Mouse (Mus musculus) 3134 (cell line): ENCODE measurements around the gene Trp73.
A peak's percentile ranks its signal among the peaks of the same experiment; 100 is the strongest.

ENCODE experiments used
- DNase-seq: peaks from one replicate; pipeline ENCODE4 v3.0.0-alpha.2; 2011; ENCODE audit warnings: low spot score; ENCODE audit not compliant: insufficient read length; ENCODE audit errors: extremely low read depth

The Trp73 gene

GRCm38 (mm10) chr4:154140182-154140212 is at the start of gene Trp73:
Gene Trp73 (minus strand): TSS chr4:154140208.
- no peak for DNase-seq

- no peak for DNase-seq
Measured at GRCm38 (mm10) chr4:154188948-154189347, 48.9 kb upstream of the Trp73 start.

DNA sequence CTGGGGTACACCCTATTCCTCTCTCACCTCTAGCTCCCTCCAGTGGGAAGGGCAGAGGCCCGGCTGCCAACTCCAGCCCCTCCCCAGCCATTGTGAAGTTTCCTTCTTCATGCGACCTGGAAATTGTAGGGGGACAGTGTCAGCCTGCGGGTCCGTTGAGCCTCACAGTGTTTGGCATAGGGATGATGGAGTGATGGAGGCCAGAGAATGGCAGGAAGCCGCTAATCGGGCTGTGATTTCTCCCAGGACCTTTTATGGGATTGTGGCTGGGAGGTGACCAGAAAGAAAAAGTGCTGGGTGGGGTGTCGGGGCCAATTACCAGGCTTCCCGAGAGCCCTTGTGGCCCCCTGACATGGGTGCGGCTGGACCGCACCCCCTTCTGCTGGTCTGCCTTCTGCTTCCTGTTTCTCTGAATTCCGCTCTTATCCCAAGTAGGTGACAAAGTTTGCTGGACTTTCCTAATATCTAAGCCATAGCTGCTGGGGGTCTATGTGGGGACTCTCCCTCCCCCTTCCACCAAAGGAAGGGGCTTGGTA is 46.1 kb upstream of the Trp73 start:
- no peak for DNase-seq

DNA sequence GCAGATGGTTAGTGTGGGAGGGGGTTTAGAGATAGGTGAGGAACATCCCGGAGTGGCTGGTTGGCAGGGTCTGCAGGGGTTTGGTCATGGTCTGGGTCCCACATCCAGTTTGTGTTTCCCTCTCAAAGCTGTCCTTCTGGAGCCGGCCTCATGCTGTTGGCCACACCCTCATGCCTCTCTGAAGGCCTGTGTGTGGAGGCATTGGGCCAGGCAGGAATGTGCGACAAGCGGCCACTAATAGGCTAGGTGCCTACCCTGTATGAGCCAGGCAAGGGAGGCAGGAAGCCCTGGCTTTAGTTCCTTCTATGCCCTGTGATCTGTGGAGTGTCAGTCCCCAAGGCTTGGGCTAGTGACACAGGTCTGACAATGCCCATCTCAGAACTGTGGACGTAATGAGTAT is 45.0 kb upstream of the Trp73 start:
- DNase-seq, result no peak

DNA sequence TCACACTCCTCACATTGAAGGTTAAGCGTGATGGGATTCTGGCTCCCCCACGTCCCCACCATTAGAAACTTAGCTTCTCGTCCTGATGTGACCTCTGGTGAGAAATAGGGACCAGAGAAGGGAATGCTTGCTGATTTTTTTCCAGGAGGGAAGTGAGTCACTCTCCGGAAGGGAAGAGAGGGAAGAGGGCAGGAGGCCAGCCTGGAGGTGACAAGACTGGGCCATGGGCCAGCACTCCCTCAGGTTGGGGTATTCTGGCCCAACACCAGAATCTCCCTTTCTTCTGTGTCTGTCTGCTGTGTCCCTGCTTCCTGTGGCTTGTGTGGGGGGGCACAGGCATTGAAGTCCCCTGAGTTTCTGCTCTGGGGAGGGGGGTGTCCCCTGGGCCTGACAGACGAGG is 43.6 kb upstream of the Trp73 start:
- DNase-seq, result no peak

GRCm38 (mm10) chr4:154181001-154181400 is 41.0 kb upstream of the Trp73 start:
- DNase-seq, result no peak

DNA sequence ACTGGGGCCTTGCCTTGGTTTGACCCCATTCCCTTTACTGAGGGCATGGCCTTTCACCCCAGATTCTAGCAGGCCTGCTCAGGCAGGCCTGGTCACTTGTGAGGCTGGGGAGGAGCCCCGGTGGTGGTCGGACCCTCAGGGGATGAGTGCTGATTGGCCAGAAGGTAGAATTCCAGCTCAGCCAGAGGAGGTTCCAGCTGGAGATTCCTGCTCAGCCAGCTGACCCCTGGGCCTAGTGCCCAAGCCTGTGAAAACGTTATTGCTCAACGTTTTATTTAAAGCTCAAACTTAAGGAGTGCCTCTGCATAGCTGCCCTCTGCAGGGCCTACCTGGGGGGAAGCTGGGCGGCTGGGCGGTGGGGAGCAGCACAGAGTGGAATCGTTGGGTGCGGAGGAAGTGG is 37.2 kb upstream of the Trp73 start:
- DNase-seq, result no peak

GRCm38 (mm10) chr4:154171931-154172604 is 32.1 kb upstream of the Trp73 start:
- no peak for DNase-seq

DNA sequence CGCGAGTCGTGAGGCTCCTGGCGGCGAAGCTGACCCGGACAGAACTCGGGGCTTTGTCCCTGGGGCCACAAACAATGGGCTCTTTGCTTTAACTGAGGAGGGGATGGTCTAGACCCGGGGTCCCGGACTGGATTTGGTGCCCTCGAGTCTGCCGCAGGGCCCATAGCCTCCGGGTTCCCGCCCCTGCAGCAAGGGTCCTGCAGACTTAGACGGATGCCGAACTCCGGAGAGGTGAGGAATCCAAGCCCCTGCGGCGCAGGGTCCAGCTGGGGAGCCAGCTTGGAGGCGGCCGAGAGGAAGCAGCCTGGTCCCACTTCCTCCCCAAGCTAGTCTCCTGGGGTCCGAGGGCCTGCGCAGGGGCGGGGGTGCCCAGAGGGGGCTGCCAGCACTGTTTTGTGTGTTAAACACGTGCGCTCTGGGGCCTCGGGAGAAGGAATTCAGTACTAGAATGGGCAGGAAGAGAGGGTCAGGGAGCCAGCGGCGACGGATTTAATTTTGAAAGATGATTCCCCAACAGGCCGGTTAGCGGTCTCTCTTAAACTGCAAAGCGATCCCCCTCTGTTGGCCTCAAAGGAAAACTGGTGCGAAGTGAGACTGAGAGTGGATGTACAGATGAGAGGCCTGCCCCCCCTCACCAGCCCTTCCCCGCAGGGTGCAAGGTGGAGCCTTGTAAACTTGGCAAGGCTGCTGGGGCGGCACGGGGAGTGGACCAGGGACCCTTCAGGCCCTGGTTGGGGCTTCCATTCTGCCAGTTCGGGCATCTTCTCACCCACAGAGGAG is 31.3 kb upstream of the Trp73 start:
- DNase-seq, result no peak

DNA sequence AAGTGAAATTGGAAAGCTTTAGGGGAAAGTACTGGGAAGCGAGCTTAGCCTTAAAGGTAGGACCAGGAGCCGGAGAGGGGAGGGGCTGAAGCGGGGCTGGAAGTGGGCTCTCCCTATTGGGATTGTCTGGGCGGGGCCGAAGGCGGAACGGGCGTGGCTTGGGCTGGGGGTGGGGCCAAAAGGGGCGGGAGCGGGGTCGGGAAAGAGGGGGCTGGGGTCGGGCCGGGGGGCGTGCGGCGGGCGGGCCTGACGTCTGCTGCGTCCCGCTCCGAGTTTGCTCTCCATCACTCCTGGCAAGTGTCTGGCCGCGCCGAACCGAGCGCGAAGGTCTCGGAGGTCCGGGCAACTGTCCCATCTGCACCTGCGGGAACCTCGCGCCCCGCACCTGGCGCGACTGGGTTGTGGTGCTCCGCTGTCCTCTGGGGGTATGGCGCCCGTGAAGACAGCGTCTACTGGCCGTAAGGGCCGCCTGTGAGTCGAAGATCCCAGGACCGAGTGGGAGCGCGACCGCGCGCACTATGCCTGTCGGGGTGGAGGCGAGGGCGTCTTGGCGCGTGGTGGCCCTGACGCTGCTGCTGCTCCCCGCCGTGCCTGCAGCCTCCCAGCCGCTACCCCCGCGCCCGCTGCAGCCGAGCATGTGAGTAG is 30.6 kb upstream of the Trp73 start, which contains the start of gene Megf6:
Megf6 (plus strand) TSS at position 225 of the 645 bp plus-strand sequence.
- DNase-seq, result no peak

GRCm38 (mm10) chr4:154170021-154170420 is 30.0 kb upstream of the Trp73 start:
- DNase-seq, result no peak

DNA sequence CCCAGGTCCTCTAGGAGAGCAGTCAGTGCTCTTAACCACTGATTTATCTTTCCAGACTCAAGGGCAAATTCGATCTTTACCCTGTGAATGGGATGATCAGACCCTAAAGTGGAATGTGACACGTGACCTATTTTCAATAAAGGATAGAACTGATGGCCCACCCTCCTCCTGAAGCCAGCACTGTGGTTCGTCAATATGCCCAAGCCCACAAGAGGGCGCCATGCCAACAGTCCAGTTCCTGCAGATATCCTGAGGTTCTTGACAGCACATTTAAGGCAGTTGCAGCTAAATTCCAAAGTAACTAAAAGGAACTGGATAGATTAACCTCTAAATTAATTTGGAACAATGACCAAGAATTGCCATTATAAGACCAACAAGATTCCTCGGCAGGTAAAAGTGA is 27.0 kb upstream of the Trp73 start:
- no peak for DNase-seq

- DNase-seq, result no peak
Measured at GRCm38 (mm10) chr4:154163296-154163695, 23.3 kb upstream of the Trp73 start.

- DNase-seq, result peak; percentile 93
Measured at GRCm38 (mm10) chr4:154160538-154161390, 20.8 kb upstream of the Trp73 start, which contains the start of gene Tprgl. Gene Tprgl (minus strand): TSS chr4:154160666.

DNA sequence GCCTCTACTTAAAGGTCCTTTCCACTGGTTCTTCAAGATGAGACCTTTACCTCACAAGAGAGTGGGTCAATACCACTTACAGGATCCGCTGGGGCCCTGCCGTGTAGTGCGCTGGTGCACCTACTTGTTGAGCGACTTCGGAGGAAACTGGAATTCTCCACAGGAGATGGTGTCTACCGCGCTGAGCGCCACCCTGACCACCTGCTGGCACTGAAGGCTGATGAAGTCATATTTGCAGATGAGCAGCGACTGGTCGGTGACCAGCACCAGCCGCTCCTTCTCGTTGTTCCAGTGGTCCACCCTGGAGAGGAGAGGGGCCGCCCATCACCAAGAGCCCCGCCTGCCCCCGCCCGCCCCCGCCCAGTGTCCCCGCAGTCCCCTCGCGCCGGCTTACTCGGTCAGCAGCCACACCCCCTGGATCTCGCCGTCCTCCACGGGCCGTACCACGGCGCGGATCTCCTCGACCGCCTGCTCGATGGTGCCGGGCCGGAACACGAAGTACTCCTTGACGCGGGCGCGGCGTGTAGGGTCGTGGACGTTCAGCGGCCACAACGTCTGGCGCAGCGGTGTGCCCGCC is 20.0 kb upstream of the Trp73 start:
- DNase-seq, result peak; percentile 46

- DNase-seq, result peak; percentile 48
Measured at GRCm38 (mm10) chr4:154159002-154159401, 19.0 kb upstream of the Trp73 start.

GRCm38 (mm10) chr4:154157970-154158662 is 18.1 kb upstream of the Trp73 start:
- DNase-seq, result no peak

DNA sequence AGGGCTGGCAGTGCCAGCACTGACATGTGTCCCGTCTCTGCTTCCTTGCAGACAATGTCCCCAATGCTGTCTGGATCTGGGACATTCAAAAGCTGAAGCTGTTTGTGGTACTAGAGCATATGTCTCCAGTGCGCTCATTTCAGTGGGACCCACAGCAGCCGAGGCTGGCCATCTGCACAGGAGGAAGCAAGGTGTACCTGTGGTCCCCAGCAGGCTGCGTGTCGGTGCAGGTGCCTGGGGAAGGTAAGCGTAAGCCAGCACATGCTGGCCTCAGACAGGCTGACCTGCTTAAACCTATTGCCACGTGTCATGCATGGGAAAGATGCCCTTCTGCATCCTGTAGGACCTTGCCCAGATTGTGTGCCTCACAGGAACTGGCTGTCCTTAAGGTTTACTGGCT is 16.0 kb upstream of the Trp73 start:
- no peak for DNase-seq

DNA sequence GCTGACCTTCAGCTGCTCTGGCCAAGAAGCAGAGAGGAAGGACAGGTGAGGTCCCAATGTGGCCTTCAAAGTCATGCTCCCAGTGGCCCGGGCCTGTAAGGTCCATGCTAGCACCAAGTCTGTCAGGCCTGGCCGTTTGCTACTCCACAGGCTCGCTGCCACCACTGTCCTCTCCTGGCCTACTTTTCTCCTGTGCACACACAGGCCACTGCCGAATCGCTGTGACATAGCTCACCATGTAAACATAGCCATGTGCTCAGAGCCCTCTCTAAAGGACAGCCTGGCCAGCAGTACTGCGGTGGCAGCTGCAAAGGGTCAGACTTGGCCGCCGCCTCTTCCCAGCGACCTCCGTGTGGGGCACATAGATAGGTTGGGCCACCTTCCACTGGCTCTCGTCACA is 14.1 kb upstream of the Trp73 start:
- no peak for DNase-seq

DNA sequence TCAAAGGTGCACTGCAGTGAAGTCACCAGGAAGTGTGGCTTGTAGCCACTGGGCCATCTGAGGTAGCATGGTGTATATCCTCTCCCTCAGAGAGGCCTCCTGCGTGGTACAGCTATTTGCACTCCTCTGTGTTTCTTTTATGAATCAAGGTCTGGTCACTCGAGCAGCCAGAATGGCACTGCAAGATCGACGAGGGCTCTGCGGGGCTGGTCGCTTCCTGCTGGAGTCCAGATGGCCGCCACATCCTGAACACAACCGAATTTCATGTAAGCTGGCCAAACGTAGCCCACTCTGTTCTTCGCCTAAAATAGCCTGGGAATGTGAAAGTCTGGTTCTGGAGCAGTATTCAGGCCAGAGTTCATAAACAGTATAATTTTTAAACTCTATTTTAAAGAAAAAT is 6.3 kb upstream of the Trp73 start:
- DNase-seq, result no peak
